ENCODE assay signal across 13 mouse cellular contexts in the genomic region with DNA sequence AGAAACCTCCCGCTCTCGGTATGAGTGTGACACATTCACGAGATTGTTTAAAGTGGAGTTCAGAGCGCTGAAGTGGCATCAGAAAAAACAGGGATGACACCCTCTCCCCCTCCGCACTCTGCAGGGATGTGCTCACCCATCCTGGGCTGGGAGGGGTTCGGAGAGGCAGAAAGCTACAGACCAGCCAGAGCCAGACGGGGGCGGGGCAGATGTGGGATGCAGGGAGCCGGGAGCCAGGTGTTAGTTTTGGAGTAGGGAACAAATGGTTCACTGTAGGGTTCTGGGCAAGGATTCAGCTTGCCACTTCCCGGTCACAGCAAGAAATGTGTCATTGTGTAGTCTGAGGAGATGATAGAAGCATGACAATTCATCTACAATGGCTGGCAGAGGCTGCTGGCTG.
DNase-seq lines count a peak whose midpoint lies in the region.
"Had no signal": no experiment of that assay in that cellular context is flagged by ENCODE, and none has a peak within 500 bp of the region (broad histone marks: within the 10 kb centered on the region; RNA-seq: fewer than 3 reads in every experiment).

No protein-coding gene starts in this region.

- DNase-seq in cerebellum, postnatal 25 days: peak; percentile 19 to 40
- no peak for DNase-seq in cerebellum, adult 11-12 months
- peak; percentile 55 to 67 for DNase-seq in left cerebral cortex, adult 18-20 months (ENCODE audit: low spot score in 2 of 2)
- no peak for DNase-seq in left cerebral cortex, adult 11 months (ENCODE audit: low spot score)
- peak; percentile 57 for DNase-seq in testis, postnatal 10 days (ENCODE audit: low spot score)
- no peak for DNase-seq in testis, postnatal 14 days (ENCODE audit: low spot score)
- DNase-seq in right cerebral cortex, postnatal 36 days (ENCODE audit: low spot score in 2 of 2): peak; percentile 35 to 55
- DNase-seq in heart, postnatal 4 days: no peak
- DNase-seq: adrenal gland, postnatal 25 days; cerebellum, adult 9-11 months; gastrocnemius, postnatal 10 days; heart, adult 18-20 months; heart, postnatal 10 days had no signal

Comparison
In these comparisons a context has a peak if more than half of its experiments do, and no peak if none do; other contexts are left out.
1. DNase-seq: peak in cerebellum, postnatal 25 days (2 of 2), left cerebral cortex, adult 18-20 months (2 of 2), testis, postnatal 10 days (single experiment) and right cerebral cortex, postnatal 36 days (2 of 2); none in cerebellum, adult 11-12 months (single experiment), left cerebral cortex, adult 11 months (single experiment), testis, postnatal 14 days (single experiment) and heart, postnatal 4 days (single experiment).